Mouse (Mus musculus): ENCODE results near the gene Iqce. TPM values are rescaled to one million over a fixed set of nuclear protein-coding genes. Genes with fewer than 3 reads are reported as not detected.

The Iqce gene
- polyA plus RNA-seq, 1 experiment from 2014 or later, result 26.1 TPM

DNA sequence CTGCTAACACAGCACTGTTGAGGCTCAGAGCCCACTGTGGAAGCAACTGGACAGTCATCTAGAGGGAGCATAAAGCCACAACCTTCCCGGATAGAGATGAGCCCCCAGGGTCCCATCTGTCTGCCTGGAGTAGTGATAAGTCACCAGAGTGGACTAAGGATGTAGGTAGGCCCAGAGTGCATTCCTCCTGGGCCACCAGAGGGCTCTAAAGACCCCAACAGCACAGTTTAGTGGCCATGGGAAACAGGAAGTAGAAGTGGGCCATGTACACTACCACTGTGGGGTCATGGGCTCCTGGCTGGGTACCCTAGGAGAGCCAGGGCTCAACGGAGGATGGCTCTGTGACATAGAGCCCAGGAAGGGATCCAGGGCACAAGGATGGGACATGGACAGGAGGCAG is 61.4 kb downstream of the Iqce start:
- H3K4me1 ChIP-seq (ENCODE audit: control insufficient read depth, insufficient read depth, low read length), result peaks cover 51% of the 10 kb centered on the region
- 53% methylated on average over 2 of the region's 2 CpGs for WGBS
- H3K36me3 ChIP-seq (ENCODE audit: control insufficient read depth, insufficient read depth, low read length), result peaks cover 21% of the 10 kb centered on the region
- H3K4me2 ChIP-seq (ENCODE audit: low read depth, low read length), result no peak overlapping the region
- H3K9ac ChIP-seq (replicated peaks; ENCODE audit: low read depth, low read length), result no peak overlapping the region
- H3K9me3 ChIP-seq (ENCODE audit: control insufficient read depth, low read length), result no peaks in the 10 kb centered on the region
- no peak for ATAC-seq (ENCODE audit: low read depth)
- no peak overlapping the region for H3K4me3 ChIP-seq (ENCODE audit: low read depth, low read length)
- no peak overlapping the region for H3K27ac ChIP-seq (ENCODE audit: low read depth, low read length)
- no peaks in the 10 kb centered on the region for H3K27me3 ChIP-seq (ENCODE audit: control insufficient read depth, insufficient read depth, low read length)

DNA sequence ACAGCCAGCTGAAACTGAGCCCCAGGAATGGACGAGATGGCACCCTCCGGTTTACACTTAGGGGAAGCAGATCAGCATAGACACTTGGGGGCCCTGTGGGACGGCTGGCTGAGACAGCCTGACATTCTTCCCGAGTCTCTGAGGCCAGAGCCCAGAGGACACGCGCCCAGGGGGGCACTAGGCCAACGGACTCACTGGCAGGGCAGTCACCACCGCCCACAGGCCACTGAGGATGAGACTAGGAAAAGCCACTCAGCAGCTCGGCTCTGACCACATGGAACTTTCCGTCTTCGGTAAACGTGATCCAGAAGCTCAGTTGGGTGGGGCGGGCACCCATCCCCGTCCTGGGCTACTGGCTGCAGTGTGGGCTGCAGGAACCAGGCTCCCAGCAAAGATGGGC is 62.3 kb downstream of the Iqce start:
- H3K27ac ChIP-seq (ENCODE audit: low read depth, low read length), result no peak overlapping the region

DNA sequence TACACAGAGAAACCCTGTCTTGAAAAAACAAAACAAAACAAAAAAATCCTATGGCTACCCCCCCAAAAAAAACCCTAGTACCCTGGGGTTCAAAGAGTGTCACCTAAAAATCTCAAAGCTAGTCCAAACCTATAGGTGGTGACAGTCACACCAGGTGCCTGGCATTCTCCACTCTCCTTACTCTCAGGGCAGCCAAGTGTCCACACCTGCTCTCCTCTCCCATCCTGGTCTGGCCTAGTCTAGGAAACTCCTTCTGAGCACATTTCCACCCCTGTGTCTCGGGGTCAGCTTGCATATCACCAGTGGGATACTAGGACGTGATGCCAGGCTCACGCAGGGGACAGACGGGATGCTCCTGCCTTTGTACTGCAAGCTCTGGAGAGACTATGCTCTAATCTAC is 62.9 kb downstream of the Iqce start:
- Histone ChIP-seq H3K9me3 (ENCODE audit: control insufficient read depth, low read length) (no peaks in the 10 kb centered on the region), H3K4me1 (ENCODE audit: control insufficient read depth, insufficient read depth, low read length) (peaks cover 37% of the 10 kb centered on the region), H3K27me3 (ENCODE audit: control insufficient read depth, insufficient read depth, low read length) (no peaks in the 10 kb centered on the region), H3K9ac (replicated peaks; ENCODE audit: low read depth, low read length) (no peak overlapping the region), H3K4me3 (ENCODE audit: low read depth, low read length) (no peak overlapping the region), H3K27ac (ENCODE audit: low read depth, low read length) (no peak overlapping the region), H3K4me2 (ENCODE audit: low read depth, low read length) (no peak overlapping the region), H3K36me3 (ENCODE audit: control insufficient read depth, insufficient read depth, low read length) (peaks cover 36% of the 10 kb centered on the region)
- WGBS, result 80% methylated on average over 4 of the region's 4 CpGs
- no peak for ATAC-seq (ENCODE audit: low read depth)

More for the DNA sequence above, 62.3 kb downstream of the Iqce start:
- H3K9ac ChIP-seq (replicated peaks; ENCODE audit: low read depth, low read length), result no peak overlapping the region
- H3K36me3 ChIP-seq (ENCODE audit: control insufficient read depth, insufficient read depth, low read length), result peaks cover 30% of the 10 kb centered on the region
- no peaks in the 10 kb centered on the region for H3K9me3 ChIP-seq (ENCODE audit: control insufficient read depth, low read length)
- no peak overlapping the region for H3K4me2 ChIP-seq (ENCODE audit: low read depth, low read length)
- no peak for ATAC-seq (ENCODE audit: low read depth)
- 78% methylated on average over 14 of the region's 14 CpGs for WGBS
- no peak overlapping the region for H3K4me3 ChIP-seq (ENCODE audit: low read depth, low read length)
- H3K4me1 ChIP-seq (ENCODE audit: control insufficient read depth, insufficient read depth, low read length), result peaks cover 41% of the 10 kb centered on the region
- H3K27me3 ChIP-seq (ENCODE audit: control insufficient read depth, insufficient read depth, low read length), result no peaks in the 10 kb centered on the region

DNA sequence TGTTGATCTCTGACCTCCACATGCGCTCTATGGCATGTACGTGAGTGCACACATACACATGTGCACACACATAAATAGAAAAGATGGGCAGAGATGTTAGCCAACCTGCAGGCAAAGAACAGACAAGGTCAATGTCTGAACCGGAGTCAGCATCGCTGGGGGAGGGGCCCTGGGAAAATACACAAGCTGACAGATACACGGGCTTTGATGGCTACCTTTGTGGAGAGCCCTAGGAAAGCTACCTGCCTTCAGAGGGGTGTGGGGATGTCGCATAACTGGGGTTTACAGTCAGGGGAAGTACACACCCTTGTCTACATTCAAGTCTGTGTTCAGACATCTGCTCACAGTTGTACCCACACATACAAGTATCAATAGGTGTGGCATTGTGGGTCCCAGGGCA is 63.7 kb downstream of the Iqce start:
- Histone ChIP-seq H3K4me2 (ENCODE audit: low read depth, low read length) (no peak overlapping the region), H3K4me1 (ENCODE audit: control insufficient read depth, insufficient read depth, low read length) (peaks cover 37% of the 10 kb centered on the region), H3K27me3 (ENCODE audit: control insufficient read depth, insufficient read depth, low read length) (no peaks in the 10 kb centered on the region), H3K27ac (ENCODE audit: low read depth, low read length) (no peak overlapping the region), H3K4me3 (ENCODE audit: low read depth, low read length) (no peak overlapping the region), H3K9ac (replicated peaks; ENCODE audit: low read depth, low read length) (no peak overlapping the region), H3K36me3 (ENCODE audit: control insufficient read depth, insufficient read depth, low read length) (peaks cover 44% of the 10 kb centered on the region), H3K9me3 (ENCODE audit: control insufficient read depth, low read length) (no peaks in the 10 kb centered on the region)
- ATAC-seq (ENCODE audit: low read depth), result no peak
- WGBS, result 92% methylated on average over 6 of the region's 6 CpGs

DNA sequence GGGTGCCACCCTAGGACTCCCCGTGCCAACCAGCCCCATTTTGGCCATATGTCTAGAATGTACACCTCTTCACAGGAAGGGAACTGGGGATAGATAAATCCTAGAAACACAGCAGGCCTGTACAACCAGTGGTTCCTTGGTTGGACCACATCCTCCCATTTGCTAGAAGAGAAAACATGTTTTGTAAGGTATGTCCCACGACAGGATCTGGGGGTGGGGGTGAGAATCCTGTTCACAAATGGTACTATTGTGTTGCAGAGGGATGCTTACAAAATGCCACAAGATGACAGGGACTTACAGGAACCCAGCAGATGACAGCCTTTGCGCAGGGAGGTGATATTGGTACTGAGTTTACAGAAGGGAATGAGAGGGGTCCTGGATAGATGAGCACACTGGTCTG is 64.2 kb downstream of the Iqce start:
- WGBS, result 89% methylated on average over 3 of the region's 3 CpGs
- no peak for ATAC-seq (ENCODE audit: low read depth)
- H3K4me1 ChIP-seq (ENCODE audit: control insufficient read depth, insufficient read depth, low read length), result peaks cover 35% of the 10 kb centered on the region

DNA sequence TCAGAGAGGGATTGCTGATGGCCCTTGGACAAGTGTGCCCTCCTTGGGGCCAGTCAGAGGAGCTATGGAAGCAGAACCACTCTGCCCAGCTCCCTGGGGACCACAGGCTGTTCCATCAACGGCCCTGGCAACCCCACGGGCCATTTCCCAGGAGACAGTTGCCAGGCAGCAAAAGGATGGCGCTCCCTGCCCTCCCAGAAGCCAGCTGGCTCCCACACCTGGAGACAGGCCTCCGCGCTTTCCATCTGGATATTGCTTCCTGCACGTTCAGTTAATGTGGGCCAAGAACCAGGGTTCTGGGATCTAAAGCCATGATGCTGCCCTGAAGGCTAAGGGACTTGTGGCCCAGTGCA is 65.1 kb downstream of the Iqce start:
- ATAC-seq (ENCODE audit: low read depth), result no peak
- no peaks in the 10 kb centered on the region for H3K27me3 ChIP-seq (ENCODE audit: control insufficient read depth, insufficient read depth, low read length)
- no peak overlapping the region for H3K4me2 ChIP-seq (ENCODE audit: low read depth, low read length)
- H3K9me3 ChIP-seq (ENCODE audit: control insufficient read depth, low read length), result no peaks in the 10 kb centered on the region
- H3K4me1 ChIP-seq (ENCODE audit: control insufficient read depth, insufficient read depth, low read length), result peaks cover 27% of the 10 kb centered on the region
- WGBS, result 42% methylated on average over 6 of the region's 6 CpGs
- H3K9ac ChIP-seq (replicated peaks; ENCODE audit: low read depth, low read length), result no peak overlapping the region
- H3K4me3 ChIP-seq (ENCODE audit: low read depth, low read length), result no peak overlapping the region
- H3K27ac ChIP-seq (ENCODE audit: low read depth, low read length), result no peak overlapping the region; the same call in 1 of the 2 replicates
- peaks cover 57% of the 10 kb centered on the region for H3K36me3 ChIP-seq (ENCODE audit: control insufficient read depth, insufficient read depth, low read length)

More for the DNA sequence above, 64.2 kb downstream of the Iqce start:
- no peak overlapping the region for H3K4me2 ChIP-seq (ENCODE audit: low read depth, low read length)
- no peak overlapping the region for H3K4me3 ChIP-seq (ENCODE audit: low read depth, low read length)
- H3K27me3 ChIP-seq (ENCODE audit: control insufficient read depth, insufficient read depth, low read length), result no peaks in the 10 kb centered on the region
- H3K27ac ChIP-seq (ENCODE audit: low read depth, low read length), result no peak overlapping the region
- H3K9ac ChIP-seq (replicated peaks; ENCODE audit: low read depth, low read length), result no peak overlapping the region
- peaks cover 48% of the 10 kb centered on the region for H3K36me3 ChIP-seq (ENCODE audit: control insufficient read depth, insufficient read depth, low read length)
- H3K9me3 ChIP-seq (ENCODE audit: control insufficient read depth, low read length), result no peaks in the 10 kb centered on the region

DNA sequence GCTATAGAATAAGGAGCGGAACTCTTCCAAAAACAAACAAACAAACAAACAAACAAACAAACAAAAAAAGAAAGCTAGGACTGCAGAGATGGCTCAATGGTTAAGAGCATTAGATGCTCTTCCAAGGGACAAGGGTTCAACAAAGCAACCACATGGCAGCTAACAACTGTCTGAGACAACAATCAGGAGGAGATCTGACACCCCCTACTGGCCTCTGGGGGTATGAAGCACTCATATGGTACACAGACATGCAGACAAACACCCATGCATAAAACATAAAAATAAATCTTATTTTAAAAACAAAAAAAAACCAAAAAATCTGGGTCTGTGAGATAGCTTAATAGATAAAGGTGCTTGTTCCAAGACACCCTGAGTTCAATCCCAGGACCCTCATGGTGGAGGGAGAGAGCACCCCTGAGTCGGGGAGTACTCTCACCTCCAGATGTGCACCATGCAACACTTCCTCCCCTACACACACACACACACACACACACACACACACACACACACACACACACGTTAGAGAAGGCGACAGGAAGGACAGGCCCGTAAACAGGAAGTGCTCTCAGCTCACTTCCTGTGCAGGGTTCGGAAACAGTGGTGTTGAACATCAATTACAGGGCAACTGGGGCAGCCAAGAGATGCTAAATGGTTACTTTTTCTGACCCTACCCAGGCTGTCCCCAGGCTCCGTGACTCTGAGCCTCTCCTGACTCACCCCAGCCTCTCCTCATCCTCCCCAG is 65.7 kb downstream of the Iqce start:
- Histone ChIP-seq H3K9me3 (ENCODE audit: control insufficient read depth, low read length) (no peaks in the 10 kb centered on the region), H3K9ac (replicated peaks; ENCODE audit: low read depth, low read length) (no peak overlapping the region), H3K27me3 (ENCODE audit: control insufficient read depth, insufficient read depth, low read length) (no peaks in the 10 kb centered on the region), H3K4me1 (ENCODE audit: control insufficient read depth, insufficient read depth, low read length) (peaks cover 22% of the 10 kb centered on the region), H3K4me2 (ENCODE audit: low read depth, low read length) (no peak overlapping the region), H3K36me3 (ENCODE audit: control insufficient read depth, insufficient read depth, low read length) (peaks cover 62% of the 10 kb centered on the region), H3K27ac (ENCODE audit: low read depth, low read length) (no peak overlapping the region; the same call in 1 of the 2 replicates), H3K4me3 (ENCODE audit: low read depth, low read length) (no peak overlapping the region)
- 88% methylated on average over 7 of the region's 7 CpGs for WGBS
- no peak for ATAC-seq (ENCODE audit: low read depth)

DNA sequence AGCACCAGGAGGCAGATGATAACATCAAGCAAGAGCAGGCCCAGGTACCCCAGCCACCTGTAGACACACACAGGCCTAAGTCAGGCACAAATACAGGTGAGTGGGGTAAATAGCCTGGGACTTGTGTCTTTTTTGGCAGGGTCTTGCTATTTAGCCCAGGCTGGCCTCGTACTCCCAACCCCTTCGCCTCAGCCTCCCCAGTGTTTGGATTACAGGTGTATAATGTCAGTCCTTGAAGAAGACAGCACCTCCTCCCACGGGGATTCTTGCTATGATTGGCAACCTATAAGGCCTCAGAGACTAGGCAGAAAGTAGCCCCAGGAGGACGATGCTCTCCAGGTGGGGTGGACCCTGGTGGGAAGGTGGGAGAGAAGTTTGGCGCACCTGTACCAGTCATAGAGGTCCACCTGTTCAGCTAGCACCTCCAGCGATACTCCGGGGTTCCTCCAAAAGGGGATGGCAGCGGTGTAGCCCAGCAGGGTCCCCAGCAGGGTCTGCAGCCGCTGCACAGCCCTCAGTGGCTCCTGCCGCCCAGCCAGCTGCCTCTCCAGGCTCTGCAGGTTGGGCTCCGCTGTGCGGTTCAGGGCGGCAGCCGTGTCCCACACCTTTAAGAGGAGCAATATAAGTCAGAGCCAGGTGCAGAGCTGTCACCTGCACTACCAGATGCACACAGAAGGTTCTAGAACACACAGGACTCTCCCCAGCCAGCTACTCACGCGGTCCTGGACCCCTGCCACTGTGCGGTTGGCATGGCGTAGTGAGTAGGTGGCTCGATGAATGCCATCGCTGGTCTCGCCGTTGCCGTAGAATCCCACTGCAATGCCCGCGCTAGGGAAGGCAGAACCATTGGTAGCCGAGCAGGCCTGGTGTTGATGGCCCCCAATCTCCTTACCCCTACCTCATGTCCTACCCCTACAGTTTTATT is 67.1 kb downstream of the Iqce start:
- H3K27ac ChIP-seq (ENCODE audit: low read depth, low read length), result no peak overlapping the region
- H3K4me2 ChIP-seq (ENCODE audit: low read depth, low read length), result no peak overlapping the region
- no peak for ATAC-seq (ENCODE audit: low read depth)
- H3K9ac ChIP-seq (replicated peaks; ENCODE audit: low read depth, low read length), result no peak overlapping the region
- H3K27me3 ChIP-seq (ENCODE audit: control insufficient read depth, insufficient read depth, low read length), result no peaks in the 10 kb centered on the region
- 93% methylated on average over 26 of the region's 26 CpGs for WGBS
- peaks cover 10% of the 10 kb centered on the region for H3K4me1 ChIP-seq (ENCODE audit: control insufficient read depth, insufficient read depth, low read length)
- H3K9me3 ChIP-seq (ENCODE audit: control insufficient read depth, low read length), result no peaks in the 10 kb centered on the region
- H3K4me3 ChIP-seq (ENCODE audit: low read depth, low read length), result no peak overlapping the region
- H3K36me3 ChIP-seq (ENCODE audit: control insufficient read depth, insufficient read depth, low read length), result peaks cover 71% of the 10 kb centered on the region

DNA sequence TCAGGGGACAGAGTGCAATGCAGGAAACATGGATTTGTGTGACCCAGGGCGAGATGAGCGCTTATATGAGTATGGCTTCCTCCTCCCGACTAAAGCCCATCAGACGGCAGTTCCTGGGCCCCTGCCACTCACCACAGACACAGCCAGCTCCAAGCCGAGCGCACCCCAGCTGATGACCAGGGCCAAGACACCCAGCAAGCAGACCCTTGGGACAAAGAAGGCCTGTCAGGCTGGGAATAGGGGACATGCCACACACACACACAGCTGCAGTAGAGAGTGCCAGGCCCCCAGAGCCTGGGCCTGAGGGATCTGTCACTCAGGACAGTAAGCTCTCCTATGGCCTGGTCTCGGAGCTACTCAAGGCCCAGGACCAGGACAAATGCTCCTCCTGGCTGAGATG is 68.7 kb downstream of the Iqce start:
- Histone ChIP-seq H3K9ac (replicated peaks; ENCODE audit: low read depth, low read length) (no peak overlapping the region), H3K9me3 (ENCODE audit: control insufficient read depth, low read length) (no peaks in the 10 kb centered on the region), H3K4me2 (ENCODE audit: low read depth, low read length) (no peak overlapping the region), H3K4me3 (ENCODE audit: low read depth, low read length) (no peak overlapping the region), H3K27me3 (ENCODE audit: control insufficient read depth, insufficient read depth, low read length) (no peaks in the 10 kb centered on the region), H3K36me3 (ENCODE audit: control insufficient read depth, insufficient read depth, low read length) (peaks cover 77% of the 10 kb centered on the region), H3K4me1 (ENCODE audit: control insufficient read depth, insufficient read depth, low read length) (peaks cover 10% of the 10 kb centered on the region; the same call in 1 of the 2 replicates), H3K27ac (ENCODE audit: low read depth, low read length) (no peak overlapping the region)
- ATAC-seq (ENCODE audit: low read depth), result no peak
- 93% methylated on average over 7 of the region's 7 CpGs for WGBS

All from neural tube, embryonic 14.5 days (tissue).